Mouse (Mus musculus) myocyte (in vitro differentiated cells): ENCODE results near the gene Gm572. TPM values are rescaled to one million over a fixed set of nuclear protein-coding genes. Genes with fewer than 3 reads are reported as not detected.

Experiments
- H3K27me3 ChIP-seq: one replicate; pipeline ENCODE4 v1.6.1; 2011; ENCODE audit not compliant: control insufficient read depth, insufficient read depth, insufficient read length
- H3K36me3 ChIP-seq: one replicate; pipeline ENCODE4 v1.6.1; 2011; ENCODE audit not compliant: control insufficient read depth, insufficient read depth
- H3K4me2 ChIP-seq: one replicate; pipeline ENCODE4 v1.6.1; 2011; ENCODE audit warnings: low read depth, control low read depth
- H3K4me3 ChIP-seq: one replicate; pipeline ENCODE4 v1.5.1; 2011; ENCODE audit warnings: mild to moderate bottlenecking, control low read depth, moderate library complexity
- H3K79me2 ChIP-seq: one replicate; pipeline ENCODE4 v1.6.1; 2011; ENCODE audit not compliant: control insufficient read depth, insufficient read depth
- H3ac ChIP-seq: one replicate; pipeline ENCODE4 v1.6.1; 2011; ENCODE audit not compliant: control insufficient read depth, insufficient read length
- CEBPB ChIP-seq: IDR thresholded peaks from 2 replicates; pipeline ENCODE4 v1.6.1; 2011; ENCODE audit warnings: mild to moderate bottlenecking, moderate library complexity; ENCODE audit not compliant: poor library complexity, insufficient read depth, severe bottlenecking
- E2F4 ChIP-seq: IDR thresholded peaks from one replicate; pipeline ENCODE4 v1.6.1; 2011; ENCODE audit warnings: mild to moderate bottlenecking, control low read depth, moderate library complexity; ENCODE audit not compliant: insufficient read depth
- MAX ChIP-seq: IDR thresholded peaks from one replicate; pipeline ENCODE4 v1.6.1; 2011; ENCODE audit warnings: low read depth, mild to moderate bottlenecking, control low read depth
- MYOD1 ChIP-seq, 3 experiments: IDR thresholded peaks; one replicate each; pipeline ENCODE4 v1.6.1; 2011; ENCODE audit warnings: control low read depth in 2 of 3, low read depth in 2 of 3, mild to moderate bottlenecking in 2 of 3, moderate library complexity in 1 of 3; ENCODE audit not compliant: insufficient read length in 2 of 3, control insufficient read depth in 1 of 3
- MYOG ChIP-seq, 3 experiments: IDR thresholded peaks; one replicate each; pipeline ENCODE4 v1.6.1; 2011; ENCODE audit warnings: control low read depth in 2 of 3, low read depth in 2 of 3, mild to moderate bottlenecking in 2 of 3; ENCODE audit not compliant: insufficient read length in 2 of 3, control insufficient read depth in 1 of 3, insufficient read depth in 1 of 3
- POLR2A ChIP-seq: IDR thresholded peaks from one replicate; pipeline ENCODE4 v1.6.1; 2011; ENCODE audit warnings: low read depth, mild to moderate bottlenecking, control low read depth, moderate library complexity; ENCODE audit not compliant: insufficient read length
- POLR2AphosphoS2 ChIP-seq: IDR thresholded peaks from one replicate; pipeline ENCODE4 v1.6.1; 2011; ENCODE audit warnings: low read depth, control low read depth; ENCODE audit not compliant: insufficient read length
- REST ChIP-seq: IDR thresholded peaks from one replicate; pipeline ENCODE4 v1.6.1; 2011; ENCODE audit warnings: mild to moderate bottlenecking, control low read depth, moderate library complexity; ENCODE audit not compliant: insufficient read depth, insufficient read length
- SRF ChIP-seq: IDR thresholded peaks from one replicate; pipeline ENCODE4 v1.6.1; 2011; ENCODE audit warnings: low read depth; ENCODE audit not compliant: control insufficient read depth, insufficient read length
- TCF12 ChIP-seq: IDR thresholded peaks from one replicate; pipeline ENCODE4 v1.6.1; 2011; ENCODE audit warnings: mild to moderate bottlenecking, control low read depth; ENCODE audit not compliant: poor library complexity, insufficient read depth, severe bottlenecking
- TCF3 ChIP-seq: IDR thresholded peaks from one replicate; pipeline ENCODE4 v1.6.1; 2011; ENCODE audit warnings: low read depth, control low read depth; ENCODE audit not compliant: insufficient read length
- USF1 ChIP-seq: IDR thresholded peaks from one replicate; pipeline ENCODE4 v1.6.1; 2011; ENCODE audit warnings: low read depth, mild to moderate bottlenecking, control low read depth, moderate library complexity
- polyA plus RNA-seq: library from polyadenylated mRNA; unstranded; fragments of >200 nt; fragmentation: generic; extraction: Trizol; gene quantifications from one replicate; pipeline ENCODE4 v1.2.1, GENCODE M21; 2012; ENCODE audit warnings: missing spikeins

Gm572 gene
- polyA plus RNA-seq, 1 experiment, result 0.16 TPM

- Histone ChIP-seq H3K4me3 (no peak overlapping the region), H3ac (no peak overlapping the region), H3K79me2 (no peaks in the 10 kb centered on the region), H3K4me2 (no peak overlapping the region), H3K27me3 (peaks cover 33% of the 10 kb centered on the region), H3K36me3 (no peaks in the 10 kb centered on the region)
- TF ChIP-seq POLR2A (no peak), REST (no peak), MYOD1 (IDR thresholded peaks at IDR 0.05; ENCODE audit: control insufficient read depth in 1 of 3, insufficient read length in 2 of 3, low read depth in 2 of 3) (no peak), POLR2AphosphoS2 (no peak), CEBPB (no peak), MYOG (IDR thresholded peaks at IDR 0.05; ENCODE audit: control insufficient read depth in 1 of 3, insufficient read depth in 1 of 3, insufficient read length in 2 of 3, low read depth in 2 of 3) (no peak), MAX (no peak), SRF (no peak), E2F4 (no peak), TCF12 (no peak), USF1 (no peak), TCF3 (no peak)
Measured at GRCm38 (mm10) chr4:148656691-148657258, 13.7 kb downstream of the Gm572 start.

- Histone ChIP-seq H3ac (no peak overlapping the region), H3K36me3 (no peaks in the 10 kb centered on the region), H3K4me2 (no peak overlapping the region), H3K27me3 (peaks cover 38% of the 10 kb centered on the region), H3K4me3 (no peak overlapping the region), H3K79me2 (no peaks in the 10 kb centered on the region)
- no peak for TF ChIP-seq MAX
- TF ChIP-seq REST, result no peak
- no peak for TF ChIP-seq MYOG (IDR thresholded peaks at IDR 0.05; ENCODE audit: control insufficient read depth in 1 of 3, insufficient read depth in 1 of 3, insufficient read length in 2 of 3, low read depth in 2 of 3)
- no peak for TF ChIP-seq POLR2AphosphoS2
- no peak for TF ChIP-seq E2F4
Measured at GRCm38 (mm10) chr4:148657776-148658175, 14.7 kb downstream of the Gm572 start.

GRCm38 (mm10) chr4:148660174-148660573, 17.1 kb downstream of the Gm572 start:
- H3K79me2 ChIP-seq, result no peaks in the 10 kb centered on the region
- no peak overlapping the region for H3K4me3 ChIP-seq
- TF ChIP-seq POLR2AphosphoS2 (no peak), REST (no peak), MYOG (IDR thresholded peaks at IDR 0.05; ENCODE audit: control insufficient read depth in 1 of 3, insufficient read depth in 1 of 3, insufficient read length in 2 of 3, low read depth in 2 of 3) (no peak), POLR2A (no peak), USF1 (no peak), MAX (no peak), CEBPB (no peak), TCF3 (no peak), MYOD1 (IDR thresholded peaks at IDR 0.05; ENCODE audit: control insufficient read depth in 1 of 3, insufficient read length in 2 of 3, low read depth in 2 of 3) (no peak), E2F4 (no peak), TCF12 (no peak)
- no peak overlapping the region for H3ac ChIP-seq
- no peaks in the 10 kb centered on the region for H3K36me3 ChIP-seq
- no peak overlapping the region for H3K4me2 ChIP-seq
- H3K27me3 ChIP-seq, result peaks cover 51% of the 10 kb centered on the region

- Histone ChIP-seq H3K4me2 (peak overlapping the region; percentile 60), H3K4me3 (no peak overlapping the region), H3K79me2 (no peaks in the 10 kb centered on the region), H3ac (no peak overlapping the region), H3K36me3 (no peaks in the 10 kb centered on the region), H3K27me3 (peaks cover 55% of the 10 kb centered on the region)
- TF ChIP-seq SRF (no peak), CEBPB (no peak), TCF3 (no peak), POLR2AphosphoS2 (no peak), TCF12 (no peak), MAX (no peak), MYOG (IDR thresholded peaks at IDR 0.05; ENCODE audit: control insufficient read depth in 1 of 3, insufficient read depth in 1 of 3, insufficient read length in 2 of 3, low read depth in 2 of 3) (no peak), POLR2A (no peak), MYOD1 (IDR thresholded peaks at IDR 0.05; ENCODE audit: control insufficient read depth in 1 of 3, insufficient read length in 2 of 3, low read depth in 2 of 3) (no peak), USF1 (no peak), E2F4 (no peak), REST (no peak)
Measured at GRCm38 (mm10) chr4:148662168-148662965, 19.2 kb downstream of the Gm572 start.
